Mouse (Mus musculus) left cerebral cortex, postnatal 10 days (tissue): Measurements from ENCODE around the gene Nr4a1. TPM values are rescaled to one million over a fixed set of nuclear protein-coding genes. Genes with fewer than 3 reads are reported as not detected.

Experiments used
- DNase-seq, 2 experiments: peaks; one replicate each; pipeline ENCODE4 v3.0.0; 2021 to 2022; ENCODE audit warnings: low spot score in 2 of 2, mixed read lengths in 1 of 2; ENCODE audit errors: extremely low spot score in 1 of 2
- intact Hi-C: fragments of 180-260 bp; cut with DNase I; formaldehyde crosslinking; loops from one replicate; pipeline ENCODE4 v1.15.1; 2025
- total RNA-seq, 2 experiments: library from RNA; stranded (reverse); gene quantifications; 2 replicates each; pipeline ENCODE4 v1.2.3; 2021

Gene Nr4a1
- total RNA-seq, 2 experiments from 2014 or later: 36.8 to 40.3 TPM

- intact Hi-C loops: no loop called here
- DNase-seq: no peak
These were observed 3.8 kb upstream of the Nr4a1 start for GRCm38 (mm10) chr15:101250220-101250800.

GRCm38 (mm10) chr15:101251930-101252329 is 2.1 kb upstream of the Nr4a1 start:
- no peak for DNase-seq
- intact Hi-C loops: no loop called here

- intact Hi-C loops: no loop called here
- no peak for DNase-seq
These were observed 1.5 kb upstream of the Nr4a1 start for GRCm38 (mm10) chr15:101252614-101253013.

GRCm38 (mm10) chr15:101253563-101253885 is 545 bp upstream of the Nr4a1 start:
- no peak for DNase-seq
- intact Hi-C loops: no loop called here

DNA sequence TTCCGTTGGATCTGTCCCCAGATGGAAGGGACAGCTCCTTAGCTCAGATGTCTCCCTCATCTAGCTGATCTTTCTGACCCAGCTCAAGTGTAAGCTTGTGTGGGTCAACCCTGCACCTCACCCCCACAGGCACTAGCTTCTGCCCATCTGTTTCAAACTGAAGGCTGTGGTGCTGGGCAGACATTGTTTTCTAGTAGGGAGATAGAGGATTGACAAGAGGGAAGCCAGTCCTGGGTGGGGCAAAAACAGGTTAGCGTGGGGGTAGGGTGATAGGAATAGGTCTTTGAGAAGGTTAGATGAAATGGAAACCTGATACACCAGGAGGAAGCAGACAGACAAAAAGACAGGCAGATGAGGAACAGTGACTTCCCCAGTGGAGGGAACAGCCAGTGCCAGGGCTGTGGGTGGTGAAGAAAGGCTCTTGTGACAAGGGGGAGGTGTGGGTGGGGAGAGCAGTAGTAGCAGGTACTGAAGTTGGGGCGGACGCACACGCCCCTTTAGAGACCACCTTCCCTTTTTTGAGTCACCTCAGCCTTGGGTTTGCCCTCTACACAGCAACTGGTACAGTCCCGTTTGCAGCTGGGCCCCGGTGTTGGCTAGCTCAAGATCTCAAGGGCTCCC is 1.9 kb downstream of the Nr4a1 start:
- DNase-seq: no peak
- intact Hi-C loops: no loop called here

DNA sequence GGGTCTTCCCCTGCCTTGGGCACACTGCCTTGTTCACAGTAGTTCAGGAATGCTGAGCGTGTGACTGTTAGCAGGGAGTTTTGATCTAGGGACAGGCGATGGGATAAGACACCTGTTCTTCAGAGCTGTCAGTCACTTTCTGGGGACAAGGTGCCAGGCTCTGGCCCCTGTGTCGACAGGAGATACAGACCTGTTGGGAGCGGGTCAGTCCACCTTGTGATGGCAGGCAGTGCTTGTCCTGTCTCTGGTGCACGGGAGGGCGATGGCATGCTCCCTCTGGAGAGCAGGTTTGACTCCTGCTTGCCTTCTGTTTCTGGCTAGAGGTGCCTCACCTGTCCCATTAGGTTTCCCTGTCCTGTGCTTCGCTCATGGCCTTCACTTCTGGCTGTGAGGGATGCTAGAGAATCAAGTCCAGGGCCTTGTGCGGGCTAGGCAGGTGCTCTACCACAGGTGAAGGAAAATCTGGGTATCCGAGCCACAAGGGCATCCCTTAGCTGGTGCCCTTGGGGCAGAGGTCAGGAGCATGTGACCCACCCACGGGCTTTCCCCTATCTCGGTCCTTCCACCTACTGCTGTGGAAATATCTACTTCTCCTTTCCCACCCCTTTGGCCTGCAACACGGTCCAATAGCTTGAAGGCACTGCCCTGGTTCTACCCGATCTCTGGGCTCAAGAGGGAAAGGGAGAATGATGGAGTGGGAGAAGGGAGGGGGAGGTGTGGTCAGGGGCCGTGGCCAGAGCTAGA is 2.6 kb downstream of the Nr4a1 start:
- peak in 1 of 2 experiments; percentile 34 for DNase-seq
- intact Hi-C loops: no loop called here

GRCm38 (mm10) chr15:101258420-101258819 is 4.4 kb downstream of the Nr4a1 start:
- intact Hi-C loops: no loop called here
- peak in 1 of 2 experiments; percentile 34 for DNase-seq

DNA sequence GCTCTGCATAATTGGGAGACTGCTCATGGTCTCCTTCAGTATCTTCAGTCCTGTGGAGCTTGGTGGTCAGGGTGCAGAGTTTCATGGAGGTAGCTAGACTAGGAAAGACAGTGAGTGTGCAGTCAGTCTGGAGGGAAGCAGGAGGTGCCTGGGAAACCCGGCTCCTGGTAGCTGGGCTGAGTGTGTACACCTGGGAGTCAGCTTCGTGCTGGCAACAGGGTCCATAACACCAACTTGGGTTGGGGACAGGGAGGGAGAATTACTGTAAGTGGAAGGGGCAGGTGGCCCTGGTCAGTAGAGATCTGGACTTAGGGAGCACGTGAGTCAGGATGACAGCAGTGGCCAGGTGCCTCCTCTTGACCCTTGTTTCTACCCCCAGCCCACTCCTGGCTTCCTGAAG is 5.9 kb downstream of the Nr4a1 start:
- DNase-seq: no peak
- intact Hi-C loops: no loop called here

DNA sequence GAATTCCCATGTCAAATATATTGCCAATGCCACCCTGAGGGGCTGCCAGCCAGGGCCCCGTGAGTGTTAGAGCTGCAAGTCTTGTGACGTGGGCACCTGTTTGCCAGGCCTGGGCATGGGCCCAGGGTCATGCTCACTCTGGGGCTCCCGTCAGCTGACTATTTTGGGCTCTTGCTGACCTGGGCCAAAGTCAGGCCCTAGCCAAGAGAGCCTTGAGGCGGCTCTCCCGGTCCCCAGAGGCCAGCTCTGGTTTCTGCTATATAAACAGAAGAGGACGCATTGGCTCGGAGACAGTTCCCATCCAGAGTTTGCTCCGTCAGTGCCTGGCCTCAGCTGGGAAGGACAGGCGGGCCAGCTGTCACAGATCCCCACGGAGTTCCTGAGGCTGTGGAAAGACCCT is 6.3 kb downstream of the Nr4a1 start:
- DNase-seq: peak in 1 of 2 experiments; percentile 75
- intact Hi-C loops: no loop called here

- intact Hi-C loops: no loop called here
- DNase-seq: no peak
These were observed 7.0 kb downstream of the Nr4a1 start for GRCm38 (mm10) chr15:101260874-101261622.

GRCm38 (mm10) chr15:101262502-101262901 is 8.4 kb downstream of the Nr4a1 start:
- peak in 1 of 2 experiments; percentile 58 for DNase-seq
- intact Hi-C loops: no loop called here

GRCm38 (mm10) chr15:101266132-101266963 is 12.3 kb downstream of the Nr4a1 start:
- DNase-seq: peak; percentile 87 to 98
- intact Hi-C loops: no loop called here

DNA sequence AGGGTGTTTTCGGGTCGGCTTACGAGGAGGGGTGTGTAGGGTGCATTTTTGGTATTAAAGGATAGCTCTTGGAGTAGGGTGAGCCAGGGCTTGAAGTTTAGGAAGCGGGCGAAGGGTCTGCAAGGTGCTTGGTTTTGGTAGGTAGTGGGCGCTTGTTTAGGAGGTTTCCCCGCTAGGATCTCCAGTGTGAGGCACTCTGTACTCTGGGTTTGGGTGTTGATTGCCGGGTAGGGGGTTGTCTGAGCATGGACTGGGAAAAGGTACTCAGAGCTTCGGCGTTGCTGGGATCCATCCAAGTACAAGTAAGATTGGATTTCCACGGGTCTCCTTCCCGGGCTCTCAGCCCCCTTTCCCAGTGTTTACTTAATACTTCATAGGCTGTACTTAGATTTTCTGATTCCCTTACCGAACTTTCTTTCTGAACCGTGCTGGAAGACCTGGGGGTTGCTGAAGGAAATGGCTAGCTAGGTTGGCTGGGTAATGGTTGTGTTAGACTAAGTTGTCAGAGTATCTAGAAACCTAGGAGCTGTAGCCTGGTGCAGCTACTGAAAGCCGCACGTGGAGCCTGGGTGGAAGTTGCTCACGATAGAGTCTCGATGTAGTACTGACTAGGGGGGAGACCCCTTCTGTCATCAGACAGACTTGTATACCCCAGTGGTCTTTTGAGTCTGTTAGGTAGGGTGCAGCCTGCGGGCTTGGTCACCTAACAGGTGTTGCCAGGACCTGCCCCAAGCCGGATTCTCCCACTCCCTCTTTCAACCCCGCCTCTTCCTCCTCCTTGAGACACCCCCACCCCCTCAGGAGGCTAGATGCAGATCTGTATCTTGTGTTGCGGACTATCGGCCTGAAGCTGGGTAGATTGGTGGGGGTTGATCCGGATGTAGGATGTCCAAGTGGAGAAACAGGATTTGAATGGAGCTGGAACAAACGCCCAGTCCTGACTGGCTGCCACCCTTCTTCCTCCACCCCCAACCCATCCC is 13.3 kb downstream of the Nr4a1 start:
- no peak for DNase-seq
- intact Hi-C loops: no loop called here

GRCm38 (mm10) chr15:101270101-101270820 is 16.2 kb downstream of the Nr4a1 start:
- peak in 1 of 2 experiments; percentile 41 for DNase-seq
- intact Hi-C loops: no loop called here

GRCm38 (mm10) chr15:101271107-101271506 is 17.0 kb downstream of the Nr4a1 start:
- intact Hi-C loops: no loop called here
- no peak for DNase-seq

- peak in 1 of 2 experiments; percentile 38 for DNase-seq
- intact Hi-C loops: no loop called here
These were observed 17.4 kb downstream of the Nr4a1 start for GRCm38 (mm10) chr15:101271513-101271912.

GRCm38 (mm10) chr15:101274380-101274779 is 20.3 kb downstream of the Nr4a1 start:
- DNase-seq: no peak
- intact Hi-C loops: no loop called here
